Mouse (Mus musculus): ENCODE results near the gene Zc3h12a.

- no peak for TF ChIP-seq CTCF (IDR thresholded peaks at IDR 0.05; ENCODE audit: extremely low read depth, insufficient read depth, insufficient read length, insufficient replicate concordance)
- TF ChIP-seq POLR2A (IDR thresholded peaks at IDR 0.05; ENCODE audit: low read depth, low read length): no peak
These were observed 45.5 kb upstream of the Zc3h12a start for GRCm38 (mm10) chr4:125173150-125173549.

Data from spleen, adult 2 months (tissue).